Mouse (Mus musculus) spleen, postnatal 10 days (tissue): ENCODE results near the gene Ces4a.
"Not testable (repeated sequence)": the region's sequence is repeated elsewhere in the genome, so short reads cannot be mapped to it uniquely, and the experiment has no call there.

ENCODE experiments used
- DNase-seq, 2 experiments: peaks; one replicate each; pipeline ENCODE4 v3.0.0; 2021 to 2022; ENCODE audit warnings: low spot score in 2 of 2

Ces4a gene

DNA sequence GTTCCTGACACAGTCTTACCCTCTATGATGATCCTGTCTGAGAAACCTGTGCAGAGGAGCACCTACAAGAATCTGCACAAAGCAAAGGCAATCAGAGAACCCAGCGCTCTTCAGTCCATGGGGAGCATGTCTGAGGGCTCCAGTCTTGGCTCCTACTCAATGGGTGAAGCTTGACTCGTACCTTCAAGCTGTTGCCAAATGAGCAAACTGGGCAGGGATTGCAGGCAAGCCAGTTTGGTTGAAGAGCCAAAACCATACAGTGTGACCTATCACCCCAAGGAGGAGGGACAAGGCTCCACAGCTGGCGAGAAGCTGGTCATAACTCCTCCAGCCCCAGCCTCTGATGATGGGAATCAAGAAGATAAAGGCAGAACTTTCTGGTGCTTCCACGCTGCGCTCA is at the start of gene Ces4a:
Gene Ces4a (plus strand): TSS at position 292 of the 400 bp plus-strand sequence.
- DNase-seq: no peak

DNA sequence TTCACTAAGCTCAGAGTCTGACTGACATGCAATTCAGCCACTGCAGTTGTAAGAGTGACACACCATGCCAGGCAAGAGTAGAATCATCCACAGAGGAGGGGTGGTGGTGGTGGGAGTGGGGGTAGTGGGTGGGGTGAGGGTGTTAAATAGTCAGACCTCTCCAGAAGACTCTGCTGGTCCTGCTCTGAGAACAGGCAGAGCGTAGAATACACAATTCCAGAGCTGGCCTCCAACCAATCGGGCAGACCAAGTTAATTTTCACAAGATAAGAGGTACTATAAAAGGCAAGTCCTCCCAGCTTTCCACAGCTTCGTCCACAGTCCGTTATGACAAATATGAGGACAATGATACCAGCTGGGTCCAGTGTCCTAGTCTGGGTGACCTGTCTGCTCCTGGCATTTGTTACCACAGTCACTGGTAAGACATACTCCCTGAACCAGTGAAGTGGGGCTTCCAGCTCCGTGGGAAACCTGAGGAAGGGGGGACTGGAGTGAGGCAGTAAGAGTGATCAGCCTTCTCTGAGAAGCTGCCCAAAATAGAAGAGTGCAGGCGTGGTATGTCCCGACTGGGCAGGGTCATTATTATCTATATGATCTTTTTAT is 48.0 kb upstream of the Ces4a start, which contains the start of gene Ces3b:
Gene Ces3b (plus strand): TSS at position 305 of the 602 bp plus-strand sequence.
- no peak for DNase-seq

DNA sequence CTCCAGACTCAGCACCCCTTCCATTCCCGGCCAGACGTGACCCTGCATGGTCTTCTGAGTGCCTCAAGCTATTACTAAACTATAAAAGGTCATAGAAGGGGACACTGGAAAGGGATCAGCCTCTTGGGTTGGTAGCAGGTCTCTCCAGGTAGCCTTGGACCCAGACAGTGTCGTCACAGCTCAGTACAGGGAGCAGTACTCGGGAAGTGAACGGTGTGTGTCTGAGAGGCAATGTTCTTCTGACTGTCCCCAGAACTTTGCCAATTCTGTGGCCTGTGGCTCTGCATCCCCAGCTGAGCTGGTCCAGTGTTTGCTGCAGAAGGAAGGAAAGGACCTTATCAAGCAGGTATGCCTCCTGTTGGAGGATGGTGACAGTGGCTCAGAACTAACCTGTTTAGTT is 43.4 kb upstream of the Ces4a start:
- DNase-seq: not testable (repeated sequence)

DNA sequence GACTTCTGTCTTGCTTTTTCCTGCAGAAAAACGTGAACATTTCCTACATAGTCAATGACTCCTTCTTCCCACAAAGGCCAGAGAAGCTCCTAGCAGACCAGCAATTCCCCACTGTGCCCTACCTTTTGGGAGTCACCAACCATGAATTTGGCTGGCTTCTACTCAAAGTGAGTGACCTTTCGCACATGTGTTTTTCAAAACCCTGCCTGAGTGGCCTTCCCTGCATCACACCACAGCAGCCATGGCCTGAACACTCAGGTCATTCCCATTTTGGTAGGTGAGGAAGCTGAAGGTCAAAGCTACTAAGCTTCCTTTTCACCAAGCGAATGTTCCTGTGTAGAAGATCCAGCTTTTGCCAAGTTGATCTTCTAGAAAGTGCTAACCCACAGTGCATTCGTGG is 43.0 kb upstream of the Ces4a start:
- DNase-seq: no peak

DNA sequence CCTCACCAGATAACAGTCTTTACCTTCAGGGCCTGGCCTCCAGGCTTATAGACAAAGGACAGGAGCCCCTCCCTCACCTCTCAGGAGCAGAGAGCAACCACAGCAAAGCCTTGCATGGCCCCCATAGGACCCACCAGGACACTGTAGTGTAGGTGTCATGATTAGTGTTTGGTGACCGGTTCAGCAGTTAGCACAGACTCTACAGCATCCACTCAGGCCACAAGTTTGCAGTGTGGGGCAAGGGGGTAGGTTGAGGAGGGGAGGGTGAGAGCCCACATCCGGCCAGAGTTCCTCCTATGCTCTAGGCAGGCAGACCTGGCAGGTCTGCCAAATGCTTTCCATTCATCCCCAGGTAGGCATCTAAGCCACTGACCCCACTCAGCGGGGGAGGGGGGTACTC is 37.6 kb upstream of the Ces4a start:
- no peak for DNase-seq

DNA sequence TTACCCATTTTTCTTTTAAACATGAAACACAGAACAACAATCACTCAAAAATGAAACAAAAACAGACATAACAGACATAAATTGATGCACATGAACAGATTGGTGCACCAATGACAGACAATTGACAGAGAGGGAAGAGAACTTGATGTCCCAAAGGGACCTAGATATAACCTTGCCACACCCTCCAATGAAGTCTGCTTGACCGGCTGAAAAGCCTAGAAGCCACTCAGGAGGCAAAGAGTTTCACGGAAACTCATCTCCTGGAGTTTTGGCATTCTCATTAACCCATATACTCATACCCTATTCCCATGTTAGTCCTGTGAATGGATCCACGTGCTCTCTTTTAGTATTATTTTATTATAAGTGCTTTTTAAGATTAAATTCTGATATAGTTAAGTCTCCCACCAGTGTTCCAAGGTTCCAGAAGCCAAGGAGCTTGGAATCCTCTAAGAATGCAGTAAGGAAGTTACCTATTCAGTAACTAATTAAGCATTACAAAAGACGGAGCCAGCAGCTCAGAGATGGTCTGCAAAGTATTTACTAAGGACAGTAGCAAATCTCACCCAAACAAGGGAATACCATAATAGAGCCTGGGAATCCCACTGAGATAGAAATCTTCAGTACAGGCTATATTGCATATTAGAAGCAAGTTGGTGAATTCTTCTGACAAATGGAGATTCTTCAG is 29.4 kb upstream of the Ces4a start:
- not testable (repeated sequence) for DNase-seq

DNA sequence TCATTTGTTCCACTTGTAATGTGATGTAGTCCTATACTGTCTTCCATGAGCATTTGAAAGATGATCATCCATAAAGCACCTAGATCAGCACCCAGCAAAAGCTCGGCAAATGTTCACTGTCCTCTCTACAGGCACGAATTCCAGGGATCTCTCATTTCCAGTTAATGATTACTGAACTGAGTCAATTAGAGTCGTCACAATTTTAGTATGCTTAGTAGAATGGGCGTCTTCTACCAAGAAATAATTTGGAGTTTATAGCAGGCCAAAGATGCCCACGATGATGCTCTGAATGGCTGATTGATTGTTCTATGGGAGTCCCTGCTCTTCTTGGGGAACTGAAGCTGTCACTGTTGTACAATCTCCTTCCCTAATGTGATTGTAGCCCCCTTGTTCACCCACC is 27.9 kb upstream of the Ces4a start:
- not testable (repeated sequence) for DNase-seq

DNA sequence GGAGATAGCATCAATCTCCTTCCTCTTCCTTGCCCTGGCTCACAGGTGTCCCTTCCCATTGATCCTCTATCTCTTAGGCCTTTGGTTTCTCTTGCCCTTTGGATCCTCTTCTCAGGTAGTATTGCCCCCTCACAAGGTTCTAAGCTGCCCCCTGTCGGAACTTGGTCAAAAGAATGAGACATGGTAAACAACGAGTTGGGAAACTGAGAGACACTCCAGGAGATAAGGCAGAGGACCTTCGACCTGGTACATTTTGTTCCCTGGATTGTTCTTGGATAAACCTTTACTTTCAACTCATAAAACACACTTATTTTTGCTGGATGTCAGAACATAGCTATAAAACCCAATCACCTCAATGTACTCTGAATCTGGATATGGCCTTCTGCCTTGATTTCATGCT is 27.4 kb upstream of the Ces4a start:
- no peak for DNase-seq

DNA sequence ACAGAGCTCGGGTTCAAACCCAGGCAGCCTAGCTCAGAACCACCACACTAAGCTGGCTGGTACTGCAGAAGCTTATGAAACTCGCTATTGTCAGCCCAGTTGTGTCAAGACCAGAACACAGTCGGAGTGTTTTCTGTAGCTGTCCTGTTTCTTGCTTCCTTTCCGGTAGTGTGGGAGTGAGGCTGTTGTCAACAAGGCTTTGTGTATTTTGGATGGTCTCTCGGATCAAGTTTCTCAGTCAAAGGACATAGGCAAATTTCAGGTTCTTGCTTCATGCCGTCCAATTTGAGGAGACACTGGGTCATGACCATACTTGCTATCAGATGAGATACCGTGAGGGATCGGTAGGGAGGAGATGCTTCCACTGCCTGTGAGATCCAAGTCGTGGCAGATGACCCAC is 1.7 kb upstream of the Ces4a start:
- no peak for DNase-seq

DNA sequence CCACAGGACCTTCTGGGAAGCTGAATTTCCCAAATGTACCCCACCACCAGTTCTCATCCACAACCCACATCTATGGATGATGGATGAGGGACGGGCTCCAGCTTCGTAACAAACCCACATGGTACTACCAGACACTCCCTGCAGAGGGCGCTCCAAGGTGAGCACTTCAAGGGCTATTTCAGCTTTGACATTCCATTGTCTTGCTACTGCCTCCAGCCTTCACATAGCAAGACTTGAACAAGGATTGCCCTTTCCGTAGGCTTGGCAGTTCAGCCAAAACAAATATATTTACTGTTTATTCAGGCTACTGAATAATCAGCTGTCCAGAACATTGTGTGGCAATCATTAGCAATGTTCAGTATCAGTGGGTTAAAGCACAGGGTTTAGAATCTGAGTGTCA is 6.8 kb downstream of the Ces4a start:
- DNase-seq: peak; percentile 44 to 80

DNA sequence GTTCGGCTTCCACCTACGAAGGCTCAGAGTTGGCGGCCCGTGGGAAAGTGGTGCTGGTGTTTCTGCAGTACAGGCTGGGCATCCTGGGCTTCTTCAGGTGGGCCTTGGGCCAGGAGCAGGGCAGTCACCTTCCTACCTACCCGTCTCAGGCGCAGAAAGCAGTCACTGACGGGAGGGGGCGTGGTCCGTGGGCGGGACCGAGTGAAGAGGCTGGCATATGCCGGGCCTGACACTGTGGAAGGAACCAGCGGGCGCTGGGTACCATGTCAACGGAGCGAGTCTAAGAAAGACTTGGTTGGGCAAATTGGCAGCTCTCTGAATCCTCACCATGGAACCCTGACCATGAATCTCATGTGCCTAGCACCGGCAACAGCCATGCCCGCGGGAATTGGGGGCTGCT is 10.8 kb downstream of the Ces4a start:
- DNase-seq: no peak

DNA sequence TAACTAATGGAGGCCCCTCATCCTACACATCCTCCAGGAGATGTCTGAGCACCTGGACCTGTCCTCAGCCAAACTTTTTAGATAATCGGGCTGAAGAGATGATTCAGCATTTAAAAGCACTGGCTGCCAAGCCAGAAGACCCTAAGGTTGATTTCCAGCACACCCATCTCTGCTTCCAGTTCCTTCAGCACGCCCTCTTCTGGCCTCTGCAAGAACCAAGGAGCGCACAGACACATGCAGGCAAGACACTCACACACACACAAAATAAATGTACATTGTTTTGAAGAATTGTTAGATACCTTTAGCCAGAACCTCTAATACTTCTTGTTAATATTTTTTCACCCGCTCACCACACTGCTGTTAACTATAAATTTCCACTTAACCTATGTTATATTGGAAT is 20.1 kb downstream of the Ces4a start:
- DNase-seq: no peak

DNA sequence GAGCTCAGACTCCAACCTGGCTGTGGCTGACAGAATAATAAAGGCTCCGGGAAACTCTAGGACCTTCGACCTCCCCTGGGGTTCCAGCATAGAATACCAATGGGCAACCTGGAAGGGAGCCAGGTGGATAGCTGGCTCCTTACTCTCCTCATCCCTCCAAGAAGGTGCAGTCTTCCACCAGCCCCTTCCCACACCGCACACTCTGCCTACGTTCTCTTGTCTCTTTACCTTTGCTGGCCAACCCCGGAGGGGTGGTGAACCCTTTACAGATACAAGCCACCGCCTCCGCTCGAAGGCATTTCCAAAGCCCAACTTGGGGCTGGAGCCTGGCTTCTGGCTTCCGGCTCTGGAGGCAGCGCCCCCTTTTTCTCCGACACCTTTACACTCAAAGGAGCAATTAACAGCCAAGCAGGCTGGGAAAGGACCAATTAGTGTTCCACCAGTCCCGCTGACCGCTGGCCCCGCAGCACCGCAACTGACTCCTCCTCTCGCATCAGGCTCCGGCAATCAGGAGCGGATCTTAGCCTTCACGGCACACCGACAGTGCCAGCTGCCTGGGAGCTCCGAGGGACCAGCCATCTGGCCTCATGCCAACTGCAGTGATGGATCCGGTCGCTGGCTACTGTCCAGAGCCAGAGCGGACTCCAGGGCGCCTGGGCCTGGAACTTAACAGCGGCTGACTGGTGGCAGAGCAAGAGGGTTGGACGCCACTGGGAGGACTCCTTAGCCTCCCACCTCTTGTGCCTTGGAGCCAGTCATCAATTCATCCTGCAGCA is 21.2 kb downstream of the Ces4a start:
- peak in 1 of 2 experiments; percentile 26 for DNase-seq

DNA sequence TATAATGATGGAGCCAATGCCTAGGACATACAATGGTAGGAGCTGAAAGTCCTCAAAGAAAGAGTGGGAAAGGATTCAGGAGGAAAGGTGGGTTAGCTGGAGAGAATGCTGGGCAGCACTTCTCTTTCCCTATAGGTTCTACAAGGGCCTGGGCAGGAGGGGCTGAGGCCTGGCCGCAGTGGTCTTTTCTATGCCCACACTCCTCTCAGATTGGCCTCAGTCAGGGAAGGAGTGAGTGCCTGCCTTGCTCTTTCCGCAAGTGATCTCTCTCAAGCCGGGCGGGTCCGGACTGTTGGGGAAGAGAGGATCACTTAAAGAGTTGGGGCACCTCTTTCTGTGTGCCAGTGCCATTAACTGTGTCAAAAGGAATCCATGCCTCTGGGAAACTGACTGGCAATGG is 22.7 kb downstream of the Ces4a start:
- DNase-seq: no peak

DNA sequence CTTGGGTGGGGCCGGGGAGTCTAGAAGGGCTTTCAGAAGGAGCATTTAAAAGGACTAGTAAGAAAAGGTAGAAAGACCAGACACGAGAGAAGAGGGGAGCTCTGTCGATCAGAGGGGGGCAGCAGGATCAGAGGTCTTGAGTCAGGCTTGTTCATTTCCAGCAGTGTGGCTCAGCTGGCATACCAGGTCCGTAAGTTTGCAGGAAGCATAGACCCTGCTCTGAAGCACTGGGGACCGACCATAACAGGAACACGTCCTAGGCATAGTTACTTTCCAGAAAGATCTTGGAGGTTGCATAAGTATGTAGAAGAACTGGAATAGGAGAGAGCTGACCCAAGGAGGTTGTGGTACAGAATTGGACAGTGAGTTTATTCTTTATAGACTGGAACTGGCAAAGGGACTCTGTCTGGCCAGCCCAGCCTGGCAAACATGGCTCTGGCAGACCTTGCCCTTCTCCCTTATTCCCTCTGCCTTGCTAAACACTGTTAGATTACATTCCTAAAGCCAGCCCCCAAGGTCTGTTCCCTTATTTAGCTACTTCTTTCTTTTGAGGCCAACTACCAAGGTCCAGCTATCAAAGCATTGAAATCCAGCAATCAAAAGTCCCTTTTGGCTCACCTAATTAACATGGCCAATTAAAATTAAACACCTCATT is 23.6 kb downstream of the Ces4a start:
- DNase-seq: no peak

DNA sequence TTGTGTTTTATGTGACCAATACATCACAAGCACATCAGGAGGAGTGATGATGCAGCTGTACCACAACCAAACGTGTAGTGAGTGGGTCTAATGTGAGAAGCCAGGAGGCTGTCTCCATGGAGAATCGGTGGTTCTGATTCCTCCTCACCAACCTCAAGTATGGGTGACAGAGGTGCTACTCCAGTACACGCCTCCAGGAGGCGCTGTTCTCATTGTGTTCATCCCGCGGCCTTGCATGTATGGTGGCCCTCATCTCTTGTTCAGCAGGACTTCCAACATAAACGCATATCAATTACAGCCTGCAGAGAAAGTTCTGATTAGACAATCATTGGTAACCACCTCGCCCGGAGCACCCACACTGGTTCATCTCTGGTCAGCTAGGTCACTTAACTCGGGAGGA is 26.0 kb downstream of the Ces4a start:
- DNase-seq: peak; percentile 16 to 67

DNA sequence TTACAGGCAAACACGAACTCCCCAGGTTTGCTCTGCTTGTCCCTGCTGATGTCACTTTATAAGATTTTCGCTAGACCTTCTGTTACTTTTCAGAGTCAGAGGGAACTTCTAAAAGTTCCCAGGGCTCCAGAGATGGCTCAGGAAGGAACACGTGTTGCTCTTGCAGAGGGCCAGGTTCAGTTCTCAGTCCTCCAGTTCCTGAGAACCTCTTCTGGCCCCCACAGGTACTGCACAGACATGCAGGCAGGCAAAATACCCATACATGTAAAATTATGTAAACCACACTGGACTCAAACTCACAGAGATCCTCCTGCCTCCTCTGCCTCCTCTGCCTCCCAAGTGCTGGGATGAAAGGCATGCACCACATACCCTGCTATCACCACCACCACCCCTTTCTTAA is 26.5 kb downstream of the Ces4a start:
- DNase-seq: no peak

DNA sequence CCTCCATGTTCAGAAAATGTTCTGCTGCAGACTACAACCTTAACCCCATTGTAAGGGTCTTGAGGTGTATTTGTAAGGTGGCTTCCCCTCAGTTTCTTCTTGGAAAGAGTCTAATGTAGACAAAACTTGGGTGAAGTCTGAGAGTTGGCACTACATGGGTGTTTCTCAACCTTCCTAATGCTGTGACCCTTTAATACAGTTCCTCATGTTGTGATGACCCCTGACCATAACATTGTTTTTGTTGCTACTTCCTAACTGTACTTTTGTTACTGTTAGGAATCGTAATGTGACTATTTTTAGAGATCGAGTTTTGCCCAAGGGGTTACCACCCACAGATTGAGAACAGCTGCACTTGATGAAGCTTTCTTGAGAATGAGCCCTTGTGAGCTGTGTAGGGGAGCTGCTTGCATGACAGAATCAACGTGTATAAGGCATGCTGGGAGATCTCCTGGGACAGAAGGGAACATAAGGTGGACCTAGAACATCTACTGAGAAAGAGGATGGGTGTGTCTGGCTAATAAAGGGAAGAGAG is 29.6 kb downstream of the Ces4a start:
- DNase-seq: no peak

DNA sequence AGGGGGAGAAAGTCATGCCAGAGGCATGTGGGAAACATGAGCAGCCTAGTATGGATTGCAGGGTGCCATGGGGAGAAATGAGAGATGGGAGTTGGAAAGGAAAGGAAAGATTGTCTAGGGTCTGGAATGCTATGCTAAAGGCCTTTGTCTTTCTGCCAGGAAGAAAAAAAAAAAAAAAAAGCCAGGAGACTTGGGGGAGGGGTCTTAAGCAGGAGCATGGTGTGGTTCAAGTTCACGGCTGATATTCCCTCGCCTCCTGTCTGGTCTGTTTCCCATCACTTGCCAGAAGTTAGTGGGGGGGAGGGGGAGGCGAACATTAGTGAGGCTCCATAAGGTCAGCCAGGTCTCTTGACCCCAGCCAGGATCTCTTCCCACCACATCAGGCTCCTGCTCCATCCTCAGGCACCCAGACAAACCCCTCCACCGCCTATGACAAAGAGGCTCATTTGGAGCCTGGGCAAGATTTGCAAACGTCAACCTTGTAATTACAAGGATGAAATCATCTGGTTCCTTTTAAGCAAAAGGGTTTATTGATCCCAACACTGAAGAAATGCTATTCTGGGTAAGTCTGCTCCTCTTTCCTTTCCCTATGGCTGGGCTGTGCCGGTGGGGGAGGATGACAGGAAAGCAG is 32.8 kb downstream of the Ces4a start:
- DNase-seq: no peak

DNA sequence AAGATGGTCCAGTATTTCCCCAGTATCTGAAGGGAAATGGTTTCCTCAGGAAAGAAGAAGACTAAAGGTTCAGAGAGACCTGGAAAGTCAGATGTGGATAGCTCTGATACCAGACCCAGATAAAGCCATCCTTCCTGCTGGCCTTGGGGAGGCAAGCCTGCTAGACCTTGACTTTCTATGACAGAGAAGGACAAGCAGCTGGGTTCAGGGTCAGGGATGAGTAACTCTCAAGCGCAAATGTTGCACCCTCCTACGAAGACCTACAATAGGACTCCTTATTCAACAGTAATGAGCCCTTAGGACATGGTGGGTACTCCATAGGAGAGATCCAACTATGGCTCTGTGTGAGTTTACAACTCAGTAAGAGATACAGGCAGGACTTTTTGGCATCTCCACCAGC is 33.6 kb downstream of the Ces4a start:
- DNase-seq: no peak

DNA sequence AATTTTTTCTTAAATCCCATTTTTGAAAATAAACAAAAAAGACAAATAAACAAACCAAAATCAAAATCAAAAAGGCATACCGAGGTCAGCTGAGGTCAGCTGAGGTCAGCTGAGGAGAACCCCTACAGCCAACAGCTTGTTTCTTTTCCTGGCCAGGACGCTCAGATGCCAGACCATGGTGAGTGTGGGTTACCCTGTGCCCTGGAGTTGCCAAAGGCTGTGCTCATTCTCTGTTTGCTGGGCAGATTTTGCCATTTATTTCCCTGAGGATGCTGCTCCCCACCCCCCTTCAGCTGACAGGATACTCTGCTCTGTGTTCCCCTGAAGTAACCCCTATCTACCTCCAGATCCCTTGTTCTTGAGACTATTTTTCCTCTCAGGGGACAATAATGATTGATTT is 35.5 kb downstream of the Ces4a start:
- DNase-seq: no peak

DNA sequence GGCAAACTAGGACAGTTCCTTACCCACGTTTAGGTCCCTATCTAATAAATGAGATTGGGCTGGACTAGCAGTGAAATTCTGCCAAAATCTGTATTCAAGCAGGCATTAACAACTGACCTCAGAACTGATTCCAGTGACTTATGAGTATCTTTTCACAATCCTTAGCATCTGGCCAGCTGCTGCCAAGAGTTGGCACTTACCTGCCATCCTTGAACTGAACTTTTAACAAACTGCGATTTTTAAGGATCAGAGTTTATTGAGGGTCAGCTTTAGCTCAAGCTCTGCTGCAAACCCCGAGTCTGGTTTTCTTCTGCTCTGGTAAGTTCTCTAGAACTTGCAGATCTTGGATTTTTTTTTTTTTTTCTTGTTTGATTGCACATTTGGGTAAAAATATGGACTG is 38.0 kb downstream of the Ces4a start:
- DNase-seq: no peak
